Mouse (Mus musculus) monocyte, adult 5-6 weeks (primary cell): ENCODE results near the gene Sdhb. TPM values are rescaled to one million over a fixed set of nuclear protein-coding genes. Genes with fewer than 3 reads are reported as not detected.

Source experiments
- ATAC-seq: fragments of 153-309, 156-312 bp; replicated peaks from 2 replicates; pipeline ENCODE4 v1.8.0; 2017; ENCODE audit warnings: mild to moderate bottlenecking; ENCODE audit not compliant: low TSS enrichment, insufficient number of reproducible peaks, severe bottlenecking, poor library complexity, low FRiP score
- total RNA-seq: library from RNA; stranded (forward); fragments of 200-1000, 200-491, 200-594 nt; gene quantifications from 3 replicates; pipeline ENCODE4 v1.2.3, GENCODE M21; 2017

Sdhb gene
- 122 to 131 TPM (median 125 TPM) in 3 replicates for total RNA-seq

- ATAC-seq, result peak; percentile 87
Observed at GRCm38 (mm10) chr4:140960781-140961466, at the start of gene Sdhb. Sdhb (plus strand) TSS chr4:140961203.

- ATAC-seq, result no peak
Observed at GRCm38 (mm10) chr4:140911416-140911815, 49.6 kb upstream of the Sdhb start.

GRCm38 (mm10) chr4:140912271-140912833 lies 48.7 kb upstream of the Sdhb start:
- no peak for ATAC-seq

- ATAC-seq, result no peak
Observed at GRCm38 (mm10) chr4:140913565-140913964, 47.4 kb upstream of the Sdhb start.

- no peak for ATAC-seq
Observed at GRCm38 (mm10) chr4:140914731-140915131, 46.3 kb upstream of the Sdhb start.

- ATAC-seq, result no peak
Observed at GRCm38 (mm10) chr4:140915235-140915634, 45.8 kb upstream of the Sdhb start.

DNA sequence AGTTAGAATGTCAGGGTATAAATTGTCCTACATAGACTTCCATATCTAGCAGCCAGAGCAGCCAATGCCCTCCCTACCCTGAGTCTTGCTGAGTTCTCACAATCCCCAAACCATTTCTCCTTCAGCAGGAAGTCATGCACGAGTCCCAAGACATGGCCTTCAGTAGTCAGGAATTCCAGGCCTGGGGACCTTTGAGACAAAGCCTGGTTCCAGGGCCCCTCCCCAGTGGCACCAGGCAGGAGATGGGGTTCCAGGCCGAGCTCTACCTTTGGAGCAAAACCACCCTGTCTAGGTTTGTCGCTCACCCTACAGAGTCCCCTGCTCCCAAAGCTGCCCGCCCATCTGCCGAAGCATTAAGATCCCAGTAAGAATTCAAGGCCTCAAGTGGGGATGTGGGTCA lies 44.7 kb upstream of the Sdhb start:
- ATAC-seq, result no peak

DNA sequence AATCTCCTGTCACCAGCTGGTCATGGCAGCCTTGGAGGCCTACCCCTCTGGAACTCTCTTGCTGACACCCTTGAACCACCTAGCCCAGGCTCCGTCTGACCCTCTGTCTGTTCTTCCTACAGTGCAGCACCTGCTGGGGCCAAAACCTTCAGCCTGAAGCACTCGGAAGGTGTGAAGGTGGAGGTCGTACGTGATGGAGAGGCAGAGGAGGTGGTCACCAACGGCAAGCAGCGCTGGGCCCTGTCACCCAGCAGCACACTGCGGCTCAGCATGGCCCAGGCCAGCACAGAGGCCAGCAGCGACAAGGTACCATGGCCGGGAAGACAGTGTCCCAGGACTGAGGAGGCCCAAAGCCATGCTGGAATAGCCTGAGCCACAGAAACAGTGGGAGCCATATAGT lies 43.6 kb upstream of the Sdhb start:
- ATAC-seq, result no peak

DNA sequence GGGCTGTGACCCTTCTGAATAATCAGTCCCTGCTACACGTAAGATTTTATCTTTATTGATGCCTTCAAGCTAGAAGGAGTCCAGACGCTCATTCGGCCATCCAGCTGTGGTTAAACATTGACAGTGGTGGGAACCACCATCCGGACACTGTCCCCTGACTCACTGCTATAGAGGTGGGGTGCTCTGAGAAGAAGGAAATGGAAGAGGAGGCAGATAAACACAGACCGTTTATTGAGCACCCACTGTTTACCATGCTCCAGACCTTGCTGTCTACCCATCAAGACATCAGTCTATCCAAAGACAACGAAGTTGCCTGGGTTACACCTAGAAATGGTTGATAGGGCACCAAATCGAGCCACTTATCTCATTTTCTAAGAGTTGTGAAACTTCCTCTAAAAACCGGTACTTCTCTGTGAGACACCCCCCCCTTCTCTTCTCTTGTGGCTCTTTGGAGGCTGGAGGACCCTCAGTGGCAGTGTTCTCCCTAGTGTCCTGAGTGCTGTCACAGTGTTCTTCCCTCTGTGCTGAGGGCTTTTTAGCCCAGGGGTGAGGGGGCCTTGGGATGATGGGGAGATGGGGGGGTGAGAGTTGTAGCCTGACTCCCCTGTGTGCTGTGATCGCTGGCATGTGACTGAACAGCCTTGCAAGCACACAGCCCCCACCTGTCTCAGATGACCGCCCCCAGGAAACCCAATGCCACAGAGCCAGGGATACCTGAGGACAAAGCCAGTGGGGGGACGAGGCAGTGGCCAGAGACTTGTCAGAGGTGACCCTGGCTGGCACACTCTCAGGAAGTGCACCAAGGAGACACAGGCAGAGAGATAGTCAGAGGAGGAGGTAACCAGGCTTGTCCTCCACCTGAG lies 40.8 kb upstream of the Sdhb start:
- ATAC-seq, result 0 out of 2 replicates have a peak, but pooled peaks have one; percentile 32

- no peak for ATAC-seq
Observed at GRCm38 (mm10) chr4:140922508-140922907, 38.5 kb upstream of the Sdhb start.

DNA sequence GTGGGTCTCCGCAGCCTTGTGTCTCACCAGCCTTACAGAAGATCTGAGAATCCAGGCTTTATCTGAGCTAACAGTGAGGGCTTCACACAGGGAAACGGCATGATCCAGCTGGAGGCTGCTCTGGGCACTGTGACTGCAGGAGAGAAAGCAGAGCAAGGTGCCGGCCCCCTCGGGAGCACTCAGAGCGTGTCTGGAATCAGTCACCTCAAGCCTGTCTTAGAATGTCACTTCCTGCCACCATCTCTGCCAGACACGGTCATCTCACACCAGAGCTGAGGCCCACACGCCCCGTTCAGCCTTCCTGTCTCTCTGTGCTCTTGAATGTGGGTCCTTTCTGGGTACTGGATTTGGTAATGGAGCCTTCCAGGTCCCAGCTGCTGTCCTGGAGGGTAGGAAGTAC lies 35.4 kb upstream of the Sdhb start:
- no peak for ATAC-seq

DNA sequence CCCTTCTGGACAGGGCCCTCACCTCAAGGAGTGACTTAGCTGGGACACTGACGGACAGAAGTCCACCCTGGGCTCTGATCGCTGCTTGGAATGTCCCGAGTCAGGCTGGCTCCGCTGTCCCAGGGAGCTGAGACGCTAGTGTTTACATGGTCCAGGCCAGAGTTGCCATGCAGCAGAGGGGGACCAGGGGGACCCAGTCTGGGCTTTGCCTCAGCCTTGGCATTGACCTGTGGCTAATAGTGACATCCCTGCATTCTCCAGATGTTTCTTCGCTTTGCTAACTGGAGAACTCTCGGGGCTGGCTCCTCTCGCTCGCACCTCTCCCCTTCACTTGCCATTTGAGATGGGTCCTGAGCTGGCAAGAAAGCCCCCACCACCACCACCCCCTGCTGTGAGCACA lies 32.7 kb upstream of the Sdhb start:
- ATAC-seq, result no peak

DNA sequence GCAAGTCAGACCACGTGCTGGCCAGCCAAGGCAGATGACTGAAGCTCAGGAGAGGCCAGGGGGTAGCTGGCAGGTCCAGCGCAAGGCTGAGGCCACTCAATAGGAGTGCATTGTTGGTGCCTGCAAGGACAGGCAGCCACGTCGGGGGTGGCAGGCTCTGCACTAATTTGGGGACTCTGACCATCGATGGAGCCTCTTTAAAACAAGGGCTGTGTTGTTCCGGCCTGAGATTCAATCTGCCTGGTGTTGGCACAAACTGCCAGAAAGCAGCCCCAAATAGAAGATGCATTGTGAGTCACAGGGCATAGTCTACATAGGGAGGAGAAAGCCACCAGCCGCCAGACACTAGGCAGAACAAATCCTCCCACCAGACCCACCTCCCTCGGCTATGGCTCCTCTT lies 31.3 kb upstream of the Sdhb start:
- no peak for ATAC-seq

- ATAC-seq, result peak; percentile 43; the same call in 1 of the 2 replicates
Observed at GRCm38 (mm10) chr4:140930900-140931470, 30.0 kb upstream of the Sdhb start.

GRCm38 (mm10) chr4:140935643-140936042 lies 25.4 kb upstream of the Sdhb start:
- ATAC-seq, result no peak

GRCm38 (mm10) chr4:140944356-140944755 lies 16.6 kb upstream of the Sdhb start:
- peak; percentile 67 for ATAC-seq

- ATAC-seq, result peak; percentile 85
Observed at GRCm38 (mm10) chr4:140944961-140945442, 16.0 kb upstream of the Sdhb start.

DNA sequence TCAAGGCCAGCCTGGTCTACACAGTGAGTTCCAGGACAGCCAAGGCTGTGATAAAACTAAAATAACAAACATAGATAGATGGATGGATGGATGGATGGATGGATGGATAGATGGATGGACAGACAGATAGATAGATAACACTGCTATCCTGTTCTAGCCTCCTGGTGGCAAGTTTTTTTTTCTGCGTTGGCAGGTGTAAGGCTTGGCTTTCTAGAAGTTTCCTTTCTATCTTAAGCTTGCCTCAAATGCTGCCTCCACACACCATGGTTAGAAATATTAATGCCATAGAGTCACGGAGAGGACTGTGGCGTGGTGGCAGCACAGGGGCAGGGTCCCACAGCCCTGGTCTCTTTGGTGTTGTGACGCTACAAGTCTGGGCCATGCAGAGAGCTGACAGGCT lies 15.4 kb upstream of the Sdhb start:
- ATAC-seq, result no peak

GRCm38 (mm10) chr4:140946048-140946447 lies 15.0 kb upstream of the Sdhb start:
- ATAC-seq, result no peak
